Mouse (Mus musculus) megakaryocyte-erythroid progenitor cell, adult 5-6 weeks (primary cell): ENCODE results near the gene Fcf1. TPM values are rescaled to one million over a fixed set of nuclear protein-coding genes. Genes with fewer than 3 reads are reported as not detected.
A peak's percentile ranks its signal among the peaks of the same experiment; 100 is the strongest.

Experiments used
- ATAC-seq: replicated peaks from 2 replicates; pipeline ENCODE4 v1.8.0; 2016; ENCODE audit warnings: mild to moderate bottlenecking, inconsistent platforms; ENCODE audit not compliant: severe bottlenecking, poor library complexity, low FRiP score, low TSS enrichment
- total RNA-seq, 2 experiments: library from RNA; stranded (forward) in 1 of 2; stranded (reverse) in 1 of 2; fragments of 200-1000, 215-1000 nt in 1 of 2; fragments of >200 nt in 1 of 2; fragmentation: Nextera tagmentation in 1 of 2; gene quantifications; 2 replicates each; pipeline ENCODE4 v1.2.3; 2014 to 2017

Fcf1 gene
- total RNA-seq, 2 experiments from 2014 or later: 147 to 237 TPM

DNA sequence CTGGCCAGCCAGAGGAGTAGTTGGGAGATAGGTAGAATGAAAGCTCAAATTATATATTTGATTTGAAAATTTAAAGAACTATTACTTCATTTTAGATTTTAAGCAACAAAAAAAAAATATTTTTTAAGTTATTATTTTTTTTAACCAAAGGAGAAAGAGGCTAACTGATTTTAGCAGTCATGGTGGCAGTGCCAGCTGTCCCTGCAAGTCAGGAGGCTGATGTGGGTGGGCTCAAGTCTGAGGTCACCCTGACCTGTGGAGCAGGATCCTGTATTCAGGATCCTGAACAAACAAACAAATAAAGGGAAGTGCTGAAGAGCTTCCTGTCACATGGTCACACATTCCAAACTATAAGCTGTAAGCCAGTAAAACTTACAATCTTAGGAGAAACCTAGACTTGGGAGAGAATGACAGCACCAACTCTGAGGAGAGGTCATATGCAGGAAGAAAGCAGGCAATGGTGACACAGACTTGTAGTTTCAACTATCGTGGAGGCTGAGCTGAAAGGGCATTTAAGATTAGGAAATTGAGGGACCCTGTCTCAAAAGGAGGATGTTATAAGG, 11.8 kb upstream of the Fcf1 start:
- ATAC-seq: no peak

- ATAC-seq: peak; percentile 98
Measured at GRCm38 (mm10) chr12:84962606-84963005, 8.1 kb upstream of the Fcf1 start.

- peak; percentile 49; the same call in 1 of the 2 replicates for ATAC-seq
Measured at GRCm38 (mm10) chr12:84968831-84969655, 1.7 kb upstream of the Fcf1 start.

DNA sequence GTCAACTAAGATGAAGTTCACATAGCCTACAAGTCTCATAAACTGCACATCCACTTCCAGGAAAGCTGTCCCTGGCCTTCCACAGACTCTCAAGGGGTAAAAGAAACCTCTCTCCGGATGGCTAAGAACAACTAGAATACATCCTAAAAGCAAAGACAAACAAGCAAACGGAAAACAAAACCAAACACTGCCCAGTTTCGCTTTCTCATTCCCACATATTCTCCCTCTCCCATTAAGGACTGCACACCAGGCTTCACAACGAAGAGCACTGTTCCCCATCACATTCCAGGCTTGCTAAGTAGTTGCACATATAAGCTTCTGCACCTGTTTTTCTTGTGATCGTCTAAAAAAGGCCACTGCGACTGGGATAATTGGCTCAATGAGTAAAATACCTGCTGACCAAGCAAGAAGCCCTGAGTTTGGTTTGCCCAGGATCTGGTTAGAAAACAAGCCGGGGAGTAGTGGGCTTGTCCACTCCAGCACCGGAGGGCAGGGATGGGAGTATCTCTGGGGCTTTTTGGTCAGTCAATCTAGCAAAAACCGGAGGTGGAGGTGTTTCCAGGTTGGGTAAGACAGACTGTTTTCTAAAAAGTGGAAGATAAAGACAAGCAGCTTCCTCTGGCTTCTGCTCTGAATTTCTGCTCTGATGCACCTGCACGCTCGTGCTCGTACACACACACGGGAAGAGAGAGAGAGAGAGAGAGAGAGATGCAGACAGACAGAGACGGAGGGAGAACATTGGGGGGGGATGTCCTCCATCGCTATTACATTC, 855 bp upstream of the Fcf1 start:
- peak; percentile 39; the same call in 1 of the 2 replicates for ATAC-seq

DNA sequence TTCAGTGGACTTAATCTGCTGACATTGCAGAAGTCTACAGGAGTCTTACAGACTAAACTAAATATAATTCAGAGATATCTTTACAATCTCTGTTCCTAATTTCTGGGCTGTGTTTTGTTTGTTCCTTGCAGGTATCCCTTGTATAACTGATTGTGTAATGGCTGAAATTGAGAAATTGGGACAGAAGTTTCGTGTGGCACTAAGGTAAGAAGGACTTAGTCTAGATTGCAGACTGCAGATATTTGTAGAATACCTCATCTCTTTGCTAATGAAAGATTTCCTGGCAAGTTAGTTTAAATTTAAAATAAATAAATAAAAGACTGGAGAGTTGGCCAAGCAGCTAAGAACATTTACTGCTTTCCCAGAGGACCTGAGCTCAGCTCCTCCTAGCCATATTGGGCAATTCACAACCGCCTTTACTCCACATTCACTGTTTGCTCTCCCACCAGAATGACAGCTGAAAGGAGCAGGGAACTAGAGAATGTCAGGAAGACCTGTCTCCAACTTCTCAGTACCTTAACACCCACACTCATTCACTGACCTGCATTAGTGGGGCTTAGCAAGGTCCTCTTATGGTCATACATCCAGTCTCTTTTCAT, 8.7 kb downstream of the Fcf1 start:
- ATAC-seq: no peak

- ATAC-seq: no peak
Measured at GRCm38 (mm10) chr12:84989456-84989855, 18.8 kb downstream of the Fcf1 start.

DNA sequence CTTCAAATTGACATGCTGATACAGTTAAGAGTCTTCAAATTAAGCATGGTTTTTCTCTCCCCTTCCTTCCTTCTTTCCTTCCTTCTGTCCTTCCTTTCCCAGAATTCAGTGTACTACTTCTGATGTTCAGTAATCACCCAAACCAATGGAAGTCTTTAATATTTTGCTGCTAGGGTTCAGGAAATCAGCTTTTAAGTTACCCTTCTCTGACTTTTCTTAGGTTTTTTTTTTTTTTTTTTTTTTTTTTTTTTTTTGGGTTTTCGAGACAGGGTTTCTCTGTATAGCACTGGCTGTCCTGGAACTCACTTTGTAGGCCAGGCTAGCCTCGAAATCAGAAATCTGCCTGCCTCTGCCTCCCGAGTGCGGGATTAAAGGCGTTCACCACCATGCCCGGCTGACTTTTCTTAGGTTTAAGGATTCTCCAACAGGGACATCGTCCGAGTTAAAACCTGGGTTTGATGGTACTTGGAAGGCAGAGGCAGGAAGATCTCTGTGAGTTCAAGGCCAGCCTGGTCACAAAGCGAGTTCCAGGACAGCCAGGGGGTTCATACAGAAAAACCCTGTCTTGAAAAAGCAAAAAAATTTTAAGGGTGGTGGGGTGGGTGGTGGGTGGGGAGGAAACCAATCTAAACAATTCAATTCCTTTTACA, 24.5 kb downstream of the Fcf1 start:
- no peak for ATAC-seq

GRCm38 (mm10) chr12:84996083-84996496, 25.4 kb downstream of the Fcf1 start, which contains the start of gene Ylpm1:
TSS of gene Ylpm1 (plus strand) at chr12:84996321.
- ATAC-seq: peak; percentile 95

DNA sequence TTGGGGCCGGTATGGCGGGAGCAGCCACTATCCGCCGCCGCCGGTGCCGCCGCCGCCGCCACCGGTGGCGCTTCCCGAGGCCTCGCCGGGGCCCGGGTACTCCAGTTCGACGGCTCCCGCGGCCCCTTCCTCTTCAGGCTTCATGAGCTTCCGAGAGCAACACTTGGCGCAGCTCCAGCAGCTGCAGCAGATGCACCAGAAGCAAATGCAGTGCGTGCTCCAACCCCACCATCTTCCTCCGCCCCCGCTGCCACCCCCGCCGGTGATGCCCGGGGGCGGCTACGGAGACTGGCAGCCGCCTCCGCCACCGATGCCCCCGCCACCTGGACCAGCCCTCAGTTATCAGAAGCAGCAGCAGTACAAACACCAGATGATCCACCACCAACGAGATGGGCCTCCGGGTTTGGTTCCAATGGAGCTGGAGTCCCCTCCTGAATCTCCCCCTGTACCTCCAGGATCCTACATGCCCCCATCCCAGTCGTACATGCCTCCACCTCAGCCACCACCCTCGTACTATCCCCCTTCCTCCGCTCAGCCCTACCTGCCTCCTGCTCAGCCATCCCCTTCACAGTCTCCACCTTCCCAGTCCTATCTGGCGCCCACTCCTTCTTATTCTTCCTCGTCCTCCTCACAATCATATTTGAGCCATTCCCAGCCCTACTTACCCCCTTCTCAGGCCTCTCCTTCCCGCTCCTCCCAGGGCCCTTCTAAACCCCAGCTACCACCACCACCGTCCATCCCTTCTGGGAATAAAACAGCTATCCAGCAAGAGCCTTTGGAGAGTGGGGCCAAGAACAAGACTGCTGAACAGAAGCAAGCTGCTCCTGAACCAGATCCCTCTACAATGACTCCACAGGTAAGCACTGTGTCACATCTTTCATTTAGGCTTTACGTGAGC, 26.1 kb downstream of the Fcf1 start:
- ATAC-seq: peak; percentile 82

- ATAC-seq: no peak
Measured at GRCm38 (mm10) chr12:84999053-84999452, 28.4 kb downstream of the Fcf1 start.

DNA sequence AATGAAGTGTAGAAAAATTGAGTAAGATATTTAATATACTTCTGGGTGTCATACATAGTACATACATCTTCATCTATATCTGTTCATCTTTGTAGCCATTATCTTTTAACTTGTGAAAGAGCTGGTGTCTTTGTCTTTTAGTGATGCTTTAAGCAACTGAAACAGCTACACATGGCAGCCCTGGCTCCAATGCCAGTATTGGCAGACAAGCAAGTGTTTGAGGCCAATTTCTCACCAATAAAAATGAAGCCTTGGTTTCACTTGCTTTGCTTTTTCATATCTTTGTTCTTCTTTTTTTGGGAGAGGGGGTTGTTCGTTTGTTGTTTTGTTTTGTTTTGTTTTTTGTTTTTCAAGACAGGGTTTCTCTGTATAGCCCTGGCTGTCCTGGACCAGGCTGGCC, 35.5 kb downstream of the Fcf1 start:
- no peak for ATAC-seq

DNA sequence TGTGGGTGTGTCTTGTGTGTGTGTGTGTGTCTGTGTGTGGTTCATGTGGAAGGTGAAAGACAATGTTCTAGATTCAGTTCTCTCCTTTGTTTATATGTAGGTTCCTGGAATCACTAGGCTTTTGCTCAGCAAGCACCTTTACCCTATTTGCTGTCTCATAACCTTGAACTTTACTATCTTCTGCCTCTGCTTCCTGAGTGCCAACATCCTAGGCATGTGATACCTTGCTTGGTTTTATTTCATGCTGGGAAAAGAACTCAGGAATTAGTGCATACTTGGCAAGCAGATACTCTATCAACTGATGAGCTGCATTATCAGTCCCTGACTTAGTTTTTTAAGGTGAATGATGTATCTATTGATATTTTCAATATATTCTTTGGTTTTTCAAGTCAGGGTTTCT, 36.3 kb downstream of the Fcf1 start:
- no peak for ATAC-seq

- ATAC-seq: no peak
Measured at GRCm38 (mm10) chr12:85009776-85010175, 39.1 kb downstream of the Fcf1 start.

GRCm38 (mm10) chr12:85010541-85010940, 39.8 kb downstream of the Fcf1 start:
- ATAC-seq: no peak

DNA sequence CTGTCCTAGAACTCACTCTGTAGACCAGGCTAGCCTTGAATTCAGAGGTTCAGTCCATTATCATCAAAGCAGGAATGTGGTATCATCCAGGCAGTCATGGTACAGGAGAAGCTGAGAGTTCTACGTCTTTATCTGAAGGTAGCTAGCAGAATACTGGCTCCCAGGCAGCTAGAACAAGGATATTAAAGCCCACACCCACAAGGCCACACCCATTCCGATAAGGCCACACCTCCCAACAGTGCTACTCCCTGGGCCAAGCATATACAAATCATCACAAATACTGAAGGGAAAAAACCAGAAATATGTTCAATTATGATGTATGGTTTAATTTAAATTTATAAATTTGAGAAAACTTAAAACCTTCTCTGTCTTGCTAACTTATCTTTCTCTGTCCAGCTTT, 41.5 kb downstream of the Fcf1 start:
- ATAC-seq: no peak

GRCm38 (mm10) chr12:85022071-85022470, 51.4 kb downstream of the Fcf1 start:
- no peak for ATAC-seq

DNA sequence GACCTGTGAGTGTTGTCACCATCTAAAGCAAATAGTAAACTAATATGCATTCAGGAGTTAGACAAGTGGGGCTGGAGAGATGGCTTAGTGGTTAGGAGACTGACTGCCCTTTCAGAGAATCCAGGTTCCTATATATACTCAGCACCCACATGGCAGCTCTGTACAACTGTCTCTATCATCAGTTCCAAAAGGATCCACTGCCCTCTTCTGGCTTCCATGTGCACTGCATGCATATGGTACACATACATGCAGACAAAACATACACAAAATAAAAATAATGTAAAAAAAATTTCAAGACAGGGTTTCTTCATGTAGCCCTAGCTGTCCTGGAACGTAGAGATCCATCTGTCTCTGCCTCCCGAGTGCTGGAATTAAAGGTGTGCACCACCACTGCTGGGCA, 62.0 kb downstream of the Fcf1 start:
- ATAC-seq: peak; percentile 73
